Mouse (Mus musculus): ENCODE measurements around the gene Knop1. TPM values are rescaled to one million over a fixed set of nuclear protein-coding genes. Genes with fewer than 3 reads are reported as not detected.

Knop1 gene
- polyA plus RNA-seq, 1 experiment, result 4.5 TPM

GRCm38 (mm10) chr7:118817741-118818140 is 38.3 kb downstream of the Knop1 start:
- H3K27ac ChIP-seq (ENCODE audit: insufficient read depth, low read length), result no peak overlapping the region
- H3K4me3 ChIP-seq (ENCODE audit: extremely low read depth, insufficient read depth, insufficient read length), result no peak overlapping the region
- TF ChIP-seq CTCF (IDR thresholded peaks at IDR 0.05; ENCODE audit: extremely low read depth, insufficient read depth, insufficient read length, insufficient replicate concordance) (no peak), POLR2A (IDR thresholded peaks at IDR 0.05; ENCODE audit: low read depth, low read length) (no peak)
- H3K4me1 ChIP-seq (ENCODE audit: control insufficient read depth, insufficient read depth, insufficient read length), result no peaks in the 10 kb centered on the region
- WGBS, result 92% methylated on average over 7 of the region's 7 CpGs
- H3K27me3 ChIP-seq (ENCODE audit: control insufficient read depth, insufficient read depth, low read length), result no peaks in the 10 kb centered on the region
- DNase-seq (ENCODE audit: low read depth in 1 of 2, low spot score in 2 of 2), result no peak
- peaks cover 22% of the 10 kb centered on the region for H3K36me3 ChIP-seq (ENCODE audit: control insufficient read depth, insufficient read depth, low read length)

GRCm38 (mm10) chr7:118816275-118816674 is 39.8 kb downstream of the Knop1 start:
- Histone ChIP-seq H3K36me3 (ENCODE audit: control insufficient read depth, insufficient read depth, low read length) (peaks cover 22% of the 10 kb centered on the region), H3K4me1 (ENCODE audit: control insufficient read depth, insufficient read depth, insufficient read length) (no peaks in the 10 kb centered on the region), H3K4me3 (ENCODE audit: extremely low read depth, insufficient read depth, insufficient read length) (no peak overlapping the region), H3K27ac (ENCODE audit: insufficient read depth, low read length) (no peak overlapping the region), H3K27me3 (ENCODE audit: control insufficient read depth, insufficient read depth, low read length) (no peaks in the 10 kb centered on the region)
- no peak for DNase-seq (ENCODE audit: low read depth in 1 of 2, low spot score in 2 of 2)
- no peak for TF ChIP-seq POLR2A (IDR thresholded peaks at IDR 0.05; ENCODE audit: low read depth, low read length)
- no peak for TF ChIP-seq CTCF (IDR thresholded peaks at IDR 0.05; ENCODE audit: extremely low read depth, insufficient read depth, insufficient read length, insufficient replicate concordance)
- WGBS, result 97% methylated on average over 3 of the region's 3 CpGs

- Histone ChIP-seq H3K4me3 (ENCODE audit: extremely low read depth, insufficient read depth, insufficient read length) (no peak overlapping the region), H3K36me3 (ENCODE audit: control insufficient read depth, insufficient read depth, low read length) (peaks cover 20% of the 10 kb centered on the region), H3K4me1 (ENCODE audit: control insufficient read depth, insufficient read depth, insufficient read length) (no peaks in the 10 kb centered on the region), H3K27me3 (ENCODE audit: control insufficient read depth, insufficient read depth, low read length) (no peaks in the 10 kb centered on the region), H3K27ac (ENCODE audit: insufficient read depth, low read length) (no peak overlapping the region)
- WGBS, result 96% methylated on average over 4 of the region's 4 CpGs
- no peak for TF ChIP-seq POLR2A (IDR thresholded peaks at IDR 0.05; ENCODE audit: low read depth, low read length)
- TF ChIP-seq CTCF (IDR thresholded peaks at IDR 0.05; ENCODE audit: extremely low read depth, insufficient read depth, insufficient read length, insufficient replicate concordance), result no peak
- no peak for DNase-seq (ENCODE audit: low read depth in 1 of 2, low spot score in 2 of 2)
Measured at GRCm38 (mm10) chr7:118813592-118813991, 42.5 kb downstream of the Knop1 start.

- 74% methylated on average over 12 of the region's 12 CpGs for WGBS
- Histone ChIP-seq H3K27me3 (ENCODE audit: control insufficient read depth, insufficient read depth, low read length) (no peaks in the 10 kb centered on the region), H3K36me3 (ENCODE audit: control insufficient read depth, insufficient read depth, low read length) (peaks cover 19% of the 10 kb centered on the region), H3K4me3 (ENCODE audit: extremely low read depth, insufficient read depth, insufficient read length) (no peak overlapping the region), H3K4me1 (ENCODE audit: control insufficient read depth, insufficient read depth, insufficient read length) (no peaks in the 10 kb centered on the region), H3K27ac (ENCODE audit: insufficient read depth, low read length) (no peak overlapping the region)
- TF ChIP-seq CTCF (IDR thresholded peaks at IDR 0.05; ENCODE audit: extremely low read depth, insufficient read depth, insufficient read length, insufficient replicate concordance) (no peak), POLR2A (IDR thresholded peaks at IDR 0.05; ENCODE audit: low read depth, low read length) (no peak)
- DNase-seq (ENCODE audit: low read depth in 1 of 2, low spot score in 2 of 2), result no peak
Measured at GRCm38 (mm10) chr7:118811407-118812106, 44.5 kb downstream of the Knop1 start.

- no peak overlapping the region for H3K27ac ChIP-seq (ENCODE audit: insufficient read depth, low read length)
- H3K4me1 ChIP-seq (ENCODE audit: control insufficient read depth, insufficient read depth, insufficient read length), result no peaks in the 10 kb centered on the region
- no peak overlapping the region for H3K4me3 ChIP-seq (ENCODE audit: extremely low read depth, insufficient read depth, insufficient read length)
- no peak for DNase-seq (ENCODE audit: low read depth in 1 of 2, low spot score in 2 of 2)
- TF ChIP-seq POLR2A (IDR thresholded peaks at IDR 0.05; ENCODE audit: low read depth, low read length) (no peak), CTCF (IDR thresholded peaks at IDR 0.05; ENCODE audit: extremely low read depth, insufficient read depth, insufficient read length, insufficient replicate concordance) (no peak)
- H3K36me3 ChIP-seq (ENCODE audit: control insufficient read depth, insufficient read depth, low read length), result peaks cover 7% of the 10 kb centered on the region
- H3K27me3 ChIP-seq (ENCODE audit: control insufficient read depth, insufficient read depth, low read length), result no peaks in the 10 kb centered on the region
- WGBS, result 82% methylated on average over 8 of the region's 8 CpGs
Measured at GRCm38 (mm10) chr7:118807899-118808298, 48.2 kb downstream of the Knop1 start.

GRCm38 (mm10) chr7:118806631-118807411 is 49.2 kb downstream of the Knop1 start:
- WGBS, result 94% methylated on average over 16 of the region's 16 CpGs
- Histone ChIP-seq H3K27me3 (ENCODE audit: control insufficient read depth, insufficient read depth, low read length) (no peaks in the 10 kb centered on the region), H3K27ac (ENCODE audit: insufficient read depth, low read length) (no peak overlapping the region), H3K36me3 (ENCODE audit: control insufficient read depth, insufficient read depth, low read length) (peaks cover 8% of the 10 kb centered on the region), H3K4me1 (ENCODE audit: control insufficient read depth, insufficient read depth, insufficient read length) (no peaks in the 10 kb centered on the region), H3K4me3 (ENCODE audit: extremely low read depth, insufficient read depth, insufficient read length) (no peak overlapping the region)
- no peak for TF ChIP-seq POLR2A (IDR thresholded peaks at IDR 0.05; ENCODE audit: low read depth, low read length)
- no peak for TF ChIP-seq CTCF (IDR thresholded peaks at IDR 0.05; ENCODE audit: extremely low read depth, insufficient read depth, insufficient read length, insufficient replicate concordance)
- DNase-seq (ENCODE audit: low read depth in 1 of 2, low spot score in 2 of 2), result no peak

- Histone ChIP-seq H3K4me3 (ENCODE audit: extremely low read depth, insufficient read depth, insufficient read length) (no peak overlapping the region), H3K27ac (ENCODE audit: insufficient read depth, low read length) (no peak overlapping the region), H3K27me3 (ENCODE audit: control insufficient read depth, insufficient read depth, low read length) (no peaks in the 10 kb centered on the region), H3K36me3 (ENCODE audit: control insufficient read depth, insufficient read depth, low read length) (peaks cover 11% of the 10 kb centered on the region), H3K4me1 (ENCODE audit: control insufficient read depth, insufficient read depth, insufficient read length) (no peaks in the 10 kb centered on the region)
- DNase-seq (ENCODE audit: low read depth in 1 of 2, low spot score in 2 of 2), result no peak
- WGBS, result 95% methylated on average over 8 of the region's 8 CpGs
- no peak for TF ChIP-seq CTCF (IDR thresholded peaks at IDR 0.05; ENCODE audit: extremely low read depth, insufficient read depth, insufficient read length, insufficient replicate concordance)
- no peak for TF ChIP-seq POLR2A (IDR thresholded peaks at IDR 0.05; ENCODE audit: low read depth, low read length)
Measured at GRCm38 (mm10) chr7:118803425-118803824, 52.6 kb downstream of the Knop1 start.

Data from spleen, adult 2 months (tissue).